ENCODE assay signal across 12 mouse cellular contexts in the genomic region with DNA sequence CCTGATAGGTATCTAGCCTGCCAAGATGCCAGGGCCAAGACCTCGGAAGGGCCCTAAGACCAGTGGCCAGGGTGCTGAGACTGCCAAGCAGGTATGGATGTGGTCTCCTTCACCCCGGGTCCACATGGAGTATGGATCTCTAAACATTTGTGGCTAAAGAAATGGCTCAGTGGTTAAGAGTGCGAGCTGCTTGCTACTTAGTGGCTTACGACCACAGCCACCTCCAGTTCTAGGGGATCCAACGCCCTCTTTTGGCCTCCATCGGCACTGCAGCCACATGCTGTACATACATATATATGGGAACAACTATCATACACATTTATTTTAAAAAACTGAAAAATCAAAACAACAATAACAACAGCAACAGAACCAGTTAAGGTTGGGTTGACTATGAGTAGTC. TPM values are rescaled to one million over a fixed set of nuclear protein-coding genes. Genes with fewer than 3 reads are reported as not detected.
DNase-seq lines count a peak whose midpoint lies in the region; ATAC-seq and TF ChIP-seq lines count a peak whose summit lies in the region.
"Had no signal": no experiment of that assay in that cellular context is flagged by ENCODE, and none has a peak within 500 bp of the region (broad histone marks: within the 10 kb centered on the region; RNA-seq: fewer than 3 reads in every experiment).

No protein-coding gene starts in this region.

- H3K36me3 ChIP-seq in intestine, postnatal 0 days (ENCODE audit: control insufficient read depth, insufficient read depth): peaks cover 29% of the 10 kb centered on the region
- peaks cover 12% of the 10 kb centered on the region; the same call in 1 of the 2 replicates for H3K36me3 ChIP-seq in intestine, embryonic 15.5 days

- H3K4me2 ChIP-seq in intestine, postnatal 0 days (replicated peaks; ENCODE audit: low read depth): no peak overlapping the region
- H3K4me2 ChIP-seq in intestine, embryonic 15.5 days (replicated peaks): no peak overlapping the region

- no peak overlapping the region for H3K9ac ChIP-seq in intestine, postnatal 0 days (ENCODE audit: low read depth, low read length)
- no peak overlapping the region for H3K9ac ChIP-seq in intestine, embryonic 15.5 days
- H3K9ac ChIP-seq: midbrain, embryonic 12.5 days had no signal

- no peak overlapping the region for H3K27ac ChIP-seq in intestine, postnatal 0 days (ENCODE audit: low read depth, low read length)
- no peak overlapping the region for H3K27ac ChIP-seq in intestine, embryonic 15.5 days
- H3K27ac ChIP-seq: embryonic facial prominence, embryonic 10.5 days; midbrain, embryonic 12.5 days had no signal

- 95% methylated on average over 6 of the region's 6 CpGs for WGBS in intestine, postnatal 0 days
- WGBS in intestine, embryonic 15.5 days: 94% methylated on average over 6 of the region's 6 CpGs

- H3K4me1 ChIP-seq in intestine, postnatal 0 days (replicated peaks; ENCODE audit: control insufficient read depth, insufficient read depth, low read length): peaks cover 3% of the 10 kb centered on the region
- peaks cover 7% of the 10 kb centered on the region for H3K4me1 ChIP-seq in intestine, embryonic 15.5 days (replicated peaks)

- peak; percentile 38; the same call in 1 of the 2 replicates for TF ChIP-seq CTCF in intestine, postnatal 0 days (IDR thresholded peaks at IDR 0.05; ENCODE audit: low read depth)

- peak; percentile 28 for DNase-seq in thymus, postnatal 0 days (ENCODE audit: low spot score)
- no peak for DNase-seq in thymus, postnatal 10 days (ENCODE audit: low spot score in 2 of 2)
- DNase-seq in ZHBTc4 (ENCODE audit: low read depth, low spot score): peak; percentile 79
- no peak for DNase-seq in right cerebral cortex, postnatal 14 days
- DNase-seq: heart, postnatal 36 days; kidney, postnatal 25 days had no signal

- no peak overlapping the region for H3K4me3 ChIP-seq in intestine, postnatal 0 days (ENCODE audit: low read depth, low read length)
- H3K4me3 ChIP-seq in intestine, embryonic 15.5 days (replicated peaks): no peak overlapping the region

- ATAC-seq in intestine, postnatal 0 days: no peak
- no peak for ATAC-seq in intestine, embryonic 15.5 days
- ATAC-seq in megakaryocyte, adult 5-6 weeks (ENCODE audit: poor library complexity, severe bottlenecking): no peak
- ATAC-seq: forebrain, embryonic 14.5 days had no signal

- no peaks in the 10 kb centered on the region for H3K27me3 ChIP-seq in intestine, postnatal 0 days (replicated peaks; ENCODE audit: control insufficient read depth, insufficient read depth, low read length)
- H3K27me3 ChIP-seq in intestine, embryonic 15.5 days (replicated peaks): no peaks in the 10 kb centered on the region
- H3K27me3 ChIP-seq: midbrain, embryonic 12.5 days had no signal

- H3K9me3 ChIP-seq in intestine, postnatal 0 days (ENCODE audit: control insufficient read depth): no peaks in the 10 kb centered on the region
- H3K9me3 ChIP-seq in intestine, embryonic 15.5 days: no peaks in the 10 kb centered on the region
- H3K9me3 ChIP-seq: embryonic facial prominence, embryonic 10.5 days; midbrain, embryonic 12.5 days had no signal

RNA-seq across cellular contexts. Expression of a gene that starts 1.8 kb away (rescaled TPM):
- 25.7 and 26.7 TPM in 2 replicates for polyA plus RNA-seq in intestine, postnatal 0 days (2015; fragmentation: Nextera tagmentation; extraction: Ambion mirVana)
- 30.9 and 33.9 TPM in 2 replicates for polyA plus RNA-seq in intestine, embryonic 15.5 days (2015; fragmentation: Nextera tagmentation; extraction: Ambion mirVana)
- polyA plus RNA-seq in thymus, postnatal 0 days (2015; fragmentation: Nextera tagmentation; extraction: Ambion mirVana): 38.5 and 42.5 TPM in 2 replicates
- 12.1 and 16.7 TPM in 2 replicates for total RNA-seq in megakaryocyte, adult 5-6 weeks (2015)
- total RNA-seq in megakaryocyte, adult 5-6 weeks (2017): 29.0 and 31.5 TPM in 2 replicates

RNA-seq across cellular contexts. Expression of a gene that starts 42.3 kb away (rescaled TPM):
- 3.1 and 3.2 TPM in 2 replicates for polyA plus RNA-seq in intestine, postnatal 0 days (2015; fragmentation: Nextera tagmentation; extraction: Ambion mirVana)
- 11.1 and 11.9 TPM in 2 replicates for polyA plus RNA-seq in intestine, embryonic 15.5 days (2015; fragmentation: Nextera tagmentation; extraction: Ambion mirVana)
- polyA plus RNA-seq in thymus, postnatal 0 days (2015; fragmentation: Nextera tagmentation; extraction: Ambion mirVana): 13.8 and 15.3 TPM in 2 replicates
- 5.0 and 5.1 TPM in 2 replicates for total RNA-seq in megakaryocyte, adult 5-6 weeks (2015)
- total RNA-seq in megakaryocyte, adult 5-6 weeks (2017): 4.1 and 5.6 TPM in 2 replicates

RNA-seq across cellular contexts. Expression of a gene that starts 42.4 kb away (rescaled TPM):
- 64.1 and 65.2 TPM in 2 replicates for polyA plus RNA-seq in intestine, postnatal 0 days (2015; fragmentation: Nextera tagmentation; extraction: Ambion mirVana)
- 79.0 and 81.9 TPM in 2 replicates for polyA plus RNA-seq in intestine, embryonic 15.5 days (2015; fragmentation: Nextera tagmentation; extraction: Ambion mirVana)
- polyA plus RNA-seq in thymus, postnatal 0 days (2015; fragmentation: Nextera tagmentation; extraction: Ambion mirVana): 96.5 and 102 TPM in 2 replicates
- 47.2 and 49.8 TPM in 2 replicates for total RNA-seq in megakaryocyte, adult 5-6 weeks (2015)
- total RNA-seq in megakaryocyte, adult 5-6 weeks (2017): 78.5 and 92.3 TPM in 2 replicates

Comparison
In these comparisons a context has a peak if more than half of its experiments do, and no peak if none do; other contexts are left out.
1. DNase-seq: peak in thymus, postnatal 0 days (single experiment) and ZHBTc4 (single experiment); none in thymus, postnatal 10 days (0 of 2) and right cerebral cortex, postnatal 14 days (single experiment).